Mouse (Mus musculus): Measurements from ENCODE around the gene Zbtb3. TPM values are rescaled to one million over a fixed set of nuclear protein-coding genes. Genes with fewer than 3 reads are reported as not detected.

The Zbtb3 gene
- total and polyA plus RNA-seq, 3 experiments: 1.2 to 2.5 (median 2.2) TPM

DNA sequence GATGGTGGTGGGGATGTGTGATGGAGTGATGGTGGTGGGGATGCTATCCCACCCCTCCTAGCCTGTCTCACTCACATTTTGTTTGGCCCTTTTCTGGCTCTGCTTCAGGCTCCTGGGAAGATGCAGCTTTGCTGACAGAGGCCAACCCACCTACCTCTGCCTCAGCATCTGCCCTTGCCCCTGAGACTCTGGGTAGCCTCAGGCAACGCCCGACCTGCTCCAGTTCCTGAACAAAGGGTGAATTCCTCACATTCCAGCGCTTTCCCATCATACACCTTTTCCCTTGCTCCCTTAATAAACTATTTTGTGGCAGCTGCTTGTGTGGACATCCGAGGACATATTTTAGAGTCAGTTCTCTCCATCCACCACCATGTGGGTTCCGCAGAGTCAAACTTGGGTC, 46.0 kb downstream of the Zbtb3 start:
- Histone ChIP-seq H3K27ac (ENCODE audit: insufficient read depth, low read depth) (no peak overlapping the region), H3K9me3 (replicated peaks; ENCODE audit: low read length) (no peaks in the 10 kb centered on the region), H3K4me3 (replicated peaks in 1 of 3; ENCODE audit: low read depth in 2 of 3, low read length in 2 of 3, poor library complexity in 1 of 3) (no peak overlapping the region), H3K79me2 (replicated peaks; ENCODE audit: control insufficient read depth, extremely low read depth, insufficient read depth, poor library complexity, severe bottlenecking) (no peaks in the 10 kb centered on the region), H3K9ac (ENCODE audit: insufficient read depth, low read depth) (no peak overlapping the region), H3K4me2 (ENCODE audit: insufficient read depth, low read depth, poor library complexity, severe bottlenecking) (no peak overlapping the region), H3K36me3 (replicated peaks in 1 of 2; ENCODE audit: control insufficient read depth in 1 of 2, insufficient read depth in 1 of 2, low read length in 1 of 2) (peaks cover 37 to 55% of the 10 kb centered on the region in 2 experiments), H3K4me1 (ENCODE audit: control insufficient read depth in 1 of 2, insufficient read depth in 2 of 2) (no peaks in the 10 kb centered on the region), H3K27me3 (replicated peaks) (no peaks in the 10 kb centered on the region)
- in situ Hi-C loops (cut with MboI; ENCODE audit: low pct_ligation_motif_present, low pct_unique_long_range_greater_than_20kb, low sequenced_read_pairs): loop anchor here (25.0 kb wide), 1 partner anchor 1014 kb away; no protein-coding TSS in a partner anchor
- no peak for DNase-seq (ENCODE audit: extremely low read depth)
- dilution Hi-C loops (cut with MboI; ENCODE audit: extremely low pct_ligation_motif_present, extremely low pct_unique_long_range_greater_than_20kb, low sequenced_read_pairs): no loop called here
- no peak for TF ChIP-seq MAZ (IDR thresholded peaks at IDR 0.05; ENCODE audit: low read depth, low read length)
- TF ChIP-seq BHLHE40 (IDR thresholded peaks at IDR 0.05; ENCODE audit: low read depth, low read length): no peak
- TF ChIP-seq ZMIZ1 (IDR thresholded peaks at IDR 0.05; ENCODE audit: low read depth, low read length): no peak
- TF ChIP-seq MXI1 (IDR thresholded peaks at IDR 0.05; ENCODE audit: low read depth, low read length): no peak
- no peak for TF ChIP-seq RCOR1 (conservative IDR thresholded peaks at IDR 0.05; ENCODE audit: low read depth, low read length)
- TF ChIP-seq NELFE (IDR thresholded peaks at IDR 0.05; ENCODE audit: low read depth, low read length): no peak
- no peak for TF ChIP-seq SIN3A (IDR thresholded peaks at IDR 0.05; ENCODE audit: low read length)
- TF ChIP-seq TBP (conservative IDR thresholded peaks at IDR 0.05; ENCODE audit: low read depth, low read length): no peak
- no peak for TF ChIP-seq CHD2 (IDR thresholded peaks at IDR 0.05; ENCODE audit: low read length)
- TF ChIP-seq CHD1 (IDR thresholded peaks at IDR 0.05; ENCODE audit: low read depth, low read length): no peak
- TF ChIP-seq TCF12 (IDR thresholded peaks at IDR 0.05; ENCODE audit: low read depth, low read length): no peak
- no peak for TF ChIP-seq MAFK (IDR thresholded peaks at IDR 0.05; ENCODE audit: insufficient replicate concordance, low read length)
- TF ChIP-seq NRF1 (IDR thresholded peaks at IDR 0.05; ENCODE audit: low read depth, low read length): no peak
- no peak for TF ChIP-seq ETS1 (conservative IDR thresholded peaks at IDR 0.05; ENCODE audit: low read depth, low read length)
- no peak for TF ChIP-seq ZNF384 (IDR thresholded peaks at IDR 0.05; ENCODE audit: low read depth, low read length)
- no peak for TF ChIP-seq ZC3H11A (IDR thresholded peaks at IDR 0.05; ENCODE audit: low read depth, low read length)

GRCm38 (mm10) chr19:8850402-8850901, 48.1 kb downstream of the Zbtb3 start, which contains the start of gene Lrrn4cl:
TSS of gene Lrrn4cl (plus strand) at chr19:8850768.
- Histone ChIP-seq H3K9me3 (replicated peaks; ENCODE audit: low read length) (no peaks in the 10 kb centered on the region), H3K36me3 (replicated peaks in 1 of 2; ENCODE audit: control insufficient read depth in 1 of 2, insufficient read depth in 1 of 2, low read length in 1 of 2) (peaks cover 32 to 39% of the 10 kb centered on the region in 2 experiments), H3K4me1 (ENCODE audit: control insufficient read depth in 1 of 2, insufficient read depth in 2 of 2) (no peaks in the 10 kb centered on the region), H3K4me2 (ENCODE audit: insufficient read depth, low read depth, poor library complexity, severe bottlenecking) (no peak within 1 kb of the TSS), H3K4me3 (replicated peaks in 1 of 3; ENCODE audit: low read depth in 2 of 3, low read length in 2 of 3, poor library complexity in 1 of 3) (no peak within 1 kb of the TSS), H3K27ac (ENCODE audit: insufficient read depth, low read depth) (no peak within 1 kb of the TSS), H3K79me2 (replicated peaks; ENCODE audit: control insufficient read depth, extremely low read depth, insufficient read depth, poor library complexity, severe bottlenecking) (no peaks in the 10 kb centered on the region), H3K27me3 (replicated peaks) (no peaks in the 10 kb centered on the region), H3K9ac (ENCODE audit: insufficient read depth, low read depth) (no peak within 1 kb of the TSS)
- no peak for DNase-seq (ENCODE audit: extremely low read depth)
- TF ChIP-seq ETS1 (conservative IDR thresholded peaks at IDR 0.05; ENCODE audit: low read depth, low read length): no peak
- no peak for TF ChIP-seq SMC3 (IDR thresholded peaks at IDR 0.05; ENCODE audit: low read depth, low read length)
- TF ChIP-seq MYC (IDR thresholded peaks at IDR 0.05; ENCODE audit: low read depth, low read length): no peak
- TF ChIP-seq USF1 (IDR thresholded peaks at IDR 0.05; ENCODE audit: low read depth, low read length): no peak
- TF ChIP-seq E2F4 (IDR thresholded peaks at IDR 0.05; ENCODE audit: insufficient replicate concordance, low read depth, low read length): no peak
- TF ChIP-seq SIN3A (IDR thresholded peaks at IDR 0.05; ENCODE audit: low read length): no peak
- TF ChIP-seq CTCF (conservative IDR thresholded peaks at IDR 0.05 in 1 of 2, IDR thresholded peaks at IDR 0.05 in 1 of 2; ENCODE audit: low read depth in 2 of 2, low read length in 2 of 2): no peak
- no peak for TF ChIP-seq MEF2A (IDR thresholded peaks at IDR 0.05; ENCODE audit: borderline replicate concordance, low read depth, low read length)
- no peak for TF ChIP-seq PAX5 (IDR thresholded peaks at IDR 0.05; ENCODE audit: low read length)
- no peak for TF ChIP-seq MAFK (IDR thresholded peaks at IDR 0.05; ENCODE audit: insufficient replicate concordance, low read length)
- no peak for TF ChIP-seq BHLHE40 (IDR thresholded peaks at IDR 0.05; ENCODE audit: low read depth, low read length)
- TF ChIP-seq IRF4 (IDR thresholded peaks at IDR 0.05; ENCODE audit: low read depth, low read length): no peak
- no peak for TF ChIP-seq KAT2A (IDR thresholded peaks at IDR 0.05; ENCODE audit: insufficient replicate concordance, low read length)
- TF ChIP-seq RAD21 (IDR thresholded peaks at IDR 0.05; ENCODE audit: low read depth, low read length): no peak
- no peak for TF ChIP-seq POLR2AphosphoS2 (IDR thresholded peaks at IDR 0.05; ENCODE audit: low read depth, low read length)
- no peak for TF ChIP-seq ZC3H11A (IDR thresholded peaks at IDR 0.05; ENCODE audit: low read depth, low read length)
- TF ChIP-seq EP300 (IDR thresholded peaks at IDR 0.05; ENCODE audit: low read length): no peak
- no peak for TF ChIP-seq TCF12 (IDR thresholded peaks at IDR 0.05; ENCODE audit: low read depth, low read length)
- TF ChIP-seq ZNF384 (IDR thresholded peaks at IDR 0.05; ENCODE audit: low read depth, low read length): no peak
- dilution Hi-C loops (cut with MboI; ENCODE audit: extremely low pct_ligation_motif_present, extremely low pct_unique_long_range_greater_than_20kb, low sequenced_read_pairs) (no loop called here), in situ Hi-C loops (cut with MboI; ENCODE audit: low pct_ligation_motif_present, low pct_unique_long_range_greater_than_20kb, low sequenced_read_pairs) (no loop called here)
